Mouse (Mus musculus) MEL (cell line): ENCODE data around the gene Dhrs7b. TPM values are rescaled to one million over a fixed set of nuclear protein-coding genes. Genes with fewer than 3 reads are reported as not detected.
A peak's percentile ranks its signal among the peaks of the same experiment; 100 is the strongest.

Experiments
- DNase-seq: peaks from one replicate; pipeline ENCODE4 v3.0.0; 2011; ENCODE audit warnings: low read depth, low spot score
- H3K27ac ChIP-seq: 2 replicates; pipeline ENCODE4 v1.5.1; 2012; ENCODE audit warnings: low read depth, mild to moderate bottlenecking, control low read depth, low read length, moderate library complexity; ENCODE audit not compliant: control insufficient read depth
- H3K27me3 ChIP-seq, 2 experiments: fragments of 150-350 bp in 1 of 2; sonication (generic) in 1 of 2; 2 replicates each; pipeline ENCODE4 v1.6.1; 2012; ENCODE audit warnings: low read length in 2 of 2, mild to moderate bottlenecking in 2 of 2, improper control_type of control experiment in 1 of 2, moderate library complexity in 1 of 2; ENCODE audit not compliant: insufficient read depth in 2 of 2, control insufficient read depth in 1 of 2
- H3K36me3 ChIP-seq, 2 experiments: 2 replicates each; pipeline ENCODE4 v1.6.1; 2012 to 2014; ENCODE audit warnings: low read length in 2 of 2, improper control_type of control experiment in 1 of 2, inconsistent platforms in 1 of 2, mild to moderate bottlenecking in 1 of 2; ENCODE audit not compliant: insufficient read depth in 2 of 2, control insufficient read depth in 1 of 2
- H3K4me1 ChIP-seq, 2 experiments: fragments of 150-350 bp in 1 of 2; sonication (generic) in 1 of 2; 2 replicates each; pipeline ENCODE4 v1.6.1; 2012; ENCODE audit warnings: low read length in 2 of 2, improper control_type of control experiment in 1 of 2, mild to moderate bottlenecking in 1 of 2; ENCODE audit not compliant: insufficient read depth in 2 of 2, control insufficient read depth in 1 of 2
- H3K4me3 ChIP-seq, 2 experiments: fragments of 150-350 bp in 1 of 2; sonication (generic) in 1 of 2; 2 replicates each; pipeline ENCODE4 v1.5.1; 2012; ENCODE audit warnings: low read depth in 2 of 2, low read length in 2 of 2, mild to moderate bottlenecking in 2 of 2, moderate library complexity in 2 of 2, control low read depth in 1 of 2, improper control_type of control experiment in 1 of 2; ENCODE audit not compliant: control insufficient read depth in 1 of 2, insufficient read depth in 1 of 2
- H3K79me2 ChIP-seq: 2 replicates; pipeline ENCODE4 v1.6.1; 2012; ENCODE audit warnings: mild to moderate bottlenecking, low read length, moderate library complexity; ENCODE audit not compliant: control insufficient read depth, poor library complexity, insufficient read depth
- H3K9ac ChIP-seq: 2 replicates; pipeline ENCODE4 v1.6.1; 2012; ENCODE audit warnings: low read depth, mild to moderate bottlenecking, control low read depth, low read length, moderate library complexity; ENCODE audit not compliant: control insufficient read depth, poor library complexity, severe bottlenecking
- H3K9me3 ChIP-seq: fragments of 150-350 bp; sonication (generic); replicated peaks from 2 replicates; pipeline ENCODE4 v1.6.1; 2012; ENCODE audit warnings: mild to moderate bottlenecking, low read length, improper control_type of control experiment, moderate library complexity; ENCODE audit not compliant: insufficient read depth
- BHLHE40 ChIP-seq: IDR thresholded peaks from 2 replicates; pipeline ENCODE4 v1.6.1; 2012; ENCODE audit warnings: low read depth, mild to moderate bottlenecking, inconsistent platforms, low read length, improper control_type of control experiment, borderline replicate concordance
- CHD2 ChIP-seq: IDR thresholded peaks from 2 replicates; pipeline ENCODE4 v1.6.1; 2011; ENCODE audit warnings: low read length, improper control_type of control experiment
- E2F4 ChIP-seq: IDR thresholded peaks from 2 replicates; pipeline ENCODE4 v1.6.1; 2011; ENCODE audit warnings: low read depth, low read length, improper control_type of control experiment, borderline replicate concordance
- ELF1 ChIP-seq: IDR thresholded peaks from 2 replicates; pipeline ENCODE4 v1.6.1; 2014; ENCODE audit warnings: low read depth, mild to moderate bottlenecking, inconsistent platforms, low read length, improper control_type of control experiment, moderate library complexity
- EP300 ChIP-seq, 2 experiments: IDR thresholded peaks; 2 replicates each; pipeline ENCODE4 v1.6.1; 2011; ENCODE audit warnings: improper control_type of control experiment in 2 of 2, low read length in 2 of 2, low read depth in 1 of 2, mild to moderate bottlenecking in 1 of 2
- HCFC1 ChIP-seq: IDR thresholded peaks from 2 replicates; pipeline ENCODE4 v1.6.1; 2012; ENCODE audit warnings: low read depth, mild to moderate bottlenecking, inconsistent platforms, low read length, improper control_type of control experiment, moderate library complexity
- MAFK ChIP-seq: IDR thresholded peaks from 2 replicates; pipeline ENCODE4 v1.6.1; 2011; ENCODE audit warnings: low read depth, mild to moderate bottlenecking, low read length, improper control_type of control experiment, borderline replicate concordance
- MAX ChIP-seq: IDR thresholded peaks from 2 replicates; pipeline ENCODE4 v1.6.1; 2011; ENCODE audit warnings: low read length, improper control_type of control experiment
- MEF2A ChIP-seq: IDR thresholded peaks from 2 replicates; pipeline ENCODE4 v1.6.1; 2014; ENCODE audit warnings: low read depth, mild to moderate bottlenecking, inconsistent platforms, low read length, improper control_type of control experiment; ENCODE audit not compliant: poor library complexity, insufficient replicate concordance, severe bottlenecking; ENCODE audit errors: extremely low read depth
- MXI1 ChIP-seq: IDR thresholded peaks from 2 replicates; pipeline ENCODE4 v1.6.1; 2011; ENCODE audit warnings: mild to moderate bottlenecking, low read depth, low read length, improper control_type of control experiment
- MYC ChIP-seq: IDR thresholded peaks from 2 replicates; pipeline ENCODE4 v1.6.1; 2011; ENCODE audit warnings: low read depth, mild to moderate bottlenecking, low read length, improper control_type of control experiment, moderate library complexity
- NELFE ChIP-seq: IDR thresholded peaks from 2 replicates; pipeline ENCODE4 v1.6.1; 2011; ENCODE audit warnings: low read depth, low read length, improper control_type of control experiment
- RAD21 ChIP-seq: IDR thresholded peaks from 2 replicates; pipeline ENCODE4 v1.6.1; 2011; ENCODE audit warnings: mild to moderate bottlenecking, low read depth, low read length, improper control_type of control experiment
- RCOR1 ChIP-seq: IDR thresholded peaks from 2 replicates; pipeline ENCODE4 v1.6.1; 2012; ENCODE audit warnings: low read depth, mild to moderate bottlenecking, inconsistent platforms, low read length, improper control_type of control experiment
- SIN3A ChIP-seq: IDR thresholded peaks from 2 replicates; pipeline ENCODE4 v1.6.1; 2012; ENCODE audit warnings: low read length, improper control_type of control experiment, inconsistent platforms
- SMC3 ChIP-seq: IDR thresholded peaks from 2 replicates; pipeline ENCODE4 v1.6.1; 2011; ENCODE audit warnings: low read depth, low read length, improper control_type of control experiment
- TCF12 ChIP-seq: IDR thresholded peaks from 2 replicates; pipeline ENCODE4 v1.6.1; 2014; ENCODE audit warnings: low read depth, mild to moderate bottlenecking, inconsistent platforms, low read length, improper control_type of control experiment, moderate library complexity
- USF2 ChIP-seq, 2 experiments: IDR thresholded peaks; 2 replicates each; pipeline ENCODE4 v1.6.1; 2011 to 2012; ENCODE audit warnings: improper control_type of control experiment in 2 of 2, low read length in 2 of 2, borderline replicate concordance in 1 of 2, inconsistent platforms in 1 of 2, low read depth in 1 of 2, mild to moderate bottlenecking in 1 of 2; ENCODE audit not compliant: insufficient read depth in 1 of 2
- ZNF384 ChIP-seq: IDR thresholded peaks from 2 replicates; pipeline ENCODE4 v1.6.1; 2012; ENCODE audit warnings: low read depth, mild to moderate bottlenecking, inconsistent platforms, low read length, improper control_type of control experiment
- polyA plus RNA-seq, 2 experiments: library from polyadenylated mRNA; stranded (reverse) in 1 of 2; unstranded in 1 of 2; fragments of >175 nt in 1 of 2; fragments of >200 nt in 1 of 2; gene quantifications; 2 replicates each; pipeline versions ENCODE4 v1.2.1 to v1.2.4; 2012; ENCODE audit warnings: low replicate concordance in 2 of 2, low read depth in 1 of 2; ENCODE audit not compliant: insufficient read length in 2 of 2, insufficient read depth in 1 of 2, missing spikeins in 1 of 2
- total RNA-seq: library from RNA; depleted of rRNA; stranded (reverse); fragments of 300-350 nt; gene quantifications from 2 replicates; pipeline ENCODE4 v1.2.3, GENCODE M21; 2012

Gene Dhrs7b
- total and polyA plus RNA-seq, 3 experiments = 49.5 to 94.7 (median 81.5) TPM

GRCm38 (mm10) chr11:60825191-60825590 lies 5.2 kb upstream of the Dhrs7b start:
- no peak overlapping the region for H3K27ac ChIP-seq

GRCm38 (mm10) chr11:60826700-60827099 lies 3.7 kb upstream of the Dhrs7b start:
- Histone ChIP-seq H3K4me1 (peaks cover 4 to 18% of the 10 kb centered on the region in 2 experiments; a peak in 3 of 4 replicates), H3K4me3 (no peak overlapping the region), H3K79me2 (peaks cover 10% of the 10 kb centered on the region), H3K36me3 (peaks cover 0 to 14% of the 10 kb centered on the region in 2 experiments; a peak in 2 of 4 replicates), H3K27me3 (peaks cover 0 to 1% of the 10 kb centered on the region in 2 experiments; a peak in 1 of 4 replicates), H3K9me3 (no peaks in the 10 kb centered on the region)
- DNase-seq = peak; percentile 64
- TF ChIP-seq ELF1 (peak; percentile 22; the same call in 1 of the 2 replicates), SIN3A (0 out of 2 replicates have a peak, but pooled peaks have one; percentile 16), TCF12 (no peak), EP300 (IDR thresholded peaks at IDR 0.05; ENCODE audit: low read depth in 1 of 2, low read length in 2 of 2) (peak in 1 of 2 experiments; percentile 30; a peak in 1 of 4 replicates), MXI1 (peak; percentile 14; the same call in 1 of the 2 replicates), E2F4 (no peak), MAX (no peak), RCOR1 (peak; percentile 49; the same call in 1 of the 2 replicates), BHLHE40 (no peak), RAD21 (no peak)
- TF ChIP-seq, all 39 proteins: peak for 5
- Histone ChIP-seq H3K27ac (0 out of 2 replicates have a peak overlapping the region, but pooled peaks have one; percentile 9), H3K9ac (no peak overlapping the region)

More at GRCm38 (mm10) chr11:60825191-60825590, 5.2 kb upstream of the Dhrs7b start:
- Histone ChIP-seq H3K4me1 (peaks cover 4 to 14% of the 10 kb centered on the region in 2 experiments; a peak in 3 of 4 replicates), H3K9ac (no peak overlapping the region), H3K9me3 (no peaks in the 10 kb centered on the region), H3K36me3 (peaks cover 0 to 9% of the 10 kb centered on the region in 2 experiments; a peak in 2 of 4 replicates), H3K4me3 (no peak overlapping the region), H3K79me2 (no peaks in the 10 kb centered on the region), H3K27me3 (peaks cover 0 to 1% of the 10 kb centered on the region in 2 experiments; a peak in 1 of 4 replicates)
- no peak for DNase-seq
- TF ChIP-seq TCF12 (no peak), E2F4 (no peak), NELFE (no peak), SMC3 (no peak), ELF1 (no peak), HCFC1 (no peak), USF2 (IDR thresholded peaks at IDR 0.05; ENCODE audit: borderline replicate concordance in 1 of 2, insufficient read depth in 1 of 2, low read depth in 1 of 2, low read length in 2 of 2) (no peak), MYC (no peak), CHD2 (no peak), SIN3A (no peak), MXI1 (no peak), MAFK (no peak), MEF2A (no peak), MAX (no peak), ZNF384 (no peak)
